11 mouse cellular contexts compared by ENCODE assay signal in genomic region chr19:24007002-24007637, GRCm38 (mm10). TPM values are rescaled to one million over a fixed set of nuclear protein-coding genes. Genes with fewer than 3 reads are reported as not detected.
DNase-seq lines count a peak whose midpoint lies in the region; ATAC-seq and TF ChIP-seq lines count a peak whose summit lies in the region.
"Had no signal": no experiment of that assay in that cellular context is flagged by ENCODE, and none has a peak within 500 bp of the region (broad histone marks: within the 10 kb centered on the region; RNA-seq: fewer than 3 reads in every experiment).

No protein-coding gene starts in this region.

- no peak overlapping the region for H3K4me3 ChIP-seq in hindbrain, embryonic 16.5 days (ENCODE audit: low read length)
- H3K4me3 ChIP-seq in hindbrain, embryonic 14.5 days (replicated peaks; ENCODE audit: low read length), result no peak overlapping the region
- H3K4me3 ChIP-seq in stomach, embryonic 16.5 days (replicated peaks; ENCODE audit: low read length), result no peak overlapping the region
- H3K4me3 ChIP-seq in stomach, postnatal 0 days (ENCODE audit: low read depth, low read length), result no peak overlapping the region
- H3K4me3 ChIP-seq in heart, embryonic 13.5 days, result no peak overlapping the region

- H3K4me2 ChIP-seq in hindbrain, embryonic 16.5 days (ENCODE audit: low read length), result no peak overlapping the region
- H3K4me2 ChIP-seq in hindbrain, embryonic 14.5 days (replicated peaks), result no peak overlapping the region
- no peak overlapping the region for H3K4me2 ChIP-seq in stomach, embryonic 16.5 days (ENCODE audit: low read depth, low read length)
- no peak overlapping the region for H3K4me2 ChIP-seq in stomach, postnatal 0 days (replicated peaks; ENCODE audit: low read depth)
- H3K4me2 ChIP-seq in heart, embryonic 13.5 days, result peak overlapping the region; percentile 39
- H3K4me2 ChIP-seq: liver, embryonic 11.5 days had no signal

- no peaks in the 10 kb centered on the region for H3K36me3 ChIP-seq in hindbrain, embryonic 16.5 days (ENCODE audit: control insufficient read depth, insufficient read depth, low read length)
- H3K36me3 ChIP-seq in hindbrain, embryonic 14.5 days (replicated peaks; ENCODE audit: control insufficient read depth, insufficient read depth), result no peaks in the 10 kb centered on the region
- H3K36me3 ChIP-seq in stomach, embryonic 16.5 days (ENCODE audit: control insufficient read depth, insufficient read depth, low read length), result no peaks in the 10 kb centered on the region
- no peaks in the 10 kb centered on the region for H3K36me3 ChIP-seq in stomach, postnatal 0 days (ENCODE audit: control insufficient read depth, insufficient read depth, low read length)
- H3K36me3 ChIP-seq in heart, embryonic 13.5 days, result 0 out of 2 replicates have a peak, but pooled peaks cover 5% of the 10 kb centered on the region
- H3K36me3 ChIP-seq: G1E had no signal

- no peak for TF ChIP-seq CTCF in stomach, postnatal 0 days (IDR thresholded peaks at IDR 0.05; ENCODE audit: low read depth)

- no peaks in the 10 kb centered on the region for H3K27me3 ChIP-seq in hindbrain, embryonic 16.5 days (replicated peaks; ENCODE audit: control insufficient read depth, insufficient read depth, low read length)
- H3K27me3 ChIP-seq in hindbrain, embryonic 14.5 days (ENCODE audit: control insufficient read depth, insufficient read depth, low read length), result no peaks in the 10 kb centered on the region
- no peaks in the 10 kb centered on the region for H3K27me3 ChIP-seq in stomach, embryonic 16.5 days (ENCODE audit: control insufficient read depth, insufficient read depth, low read length)
- H3K27me3 ChIP-seq in stomach, postnatal 0 days (ENCODE audit: control insufficient read depth, insufficient read depth, low read length), result no peaks in the 10 kb centered on the region
- no peaks in the 10 kb centered on the region for H3K27me3 ChIP-seq in heart, embryonic 13.5 days (replicated peaks)

- 0 out of 2 replicates have a peak, but pooled peaks cover 3% of the 10 kb centered on the region for H3K9me3 ChIP-seq in hindbrain, embryonic 16.5 days (ENCODE audit: control insufficient read depth, low read length)
- H3K9me3 ChIP-seq in hindbrain, embryonic 14.5 days (ENCODE audit: control insufficient read depth, low read length), result peaks cover 8% of the 10 kb centered on the region
- 0 out of 2 replicates have a peak, but pooled peaks cover 2% of the 10 kb centered on the region for H3K9me3 ChIP-seq in stomach, embryonic 16.5 days (replicated peaks; ENCODE audit: control insufficient read depth, low read length)
- H3K9me3 ChIP-seq in stomach, postnatal 0 days (ENCODE audit: control insufficient read depth, low read length), result no peaks in the 10 kb centered on the region
- peaks cover 3% of the 10 kb centered on the region; the same call in 1 of the 2 replicates for H3K9me3 ChIP-seq in heart, embryonic 13.5 days
- H3K9me3 ChIP-seq: G1E had no signal

- DNase-seq in hindbrain, embryonic 14.5 days (ENCODE audit: low spot score), result no peak
- DNase-seq in stomach, postnatal 0 days (ENCODE audit: low spot score), result no peak
- DNase-seq in spleen, postnatal 4 days (ENCODE audit: low spot score in 2 of 2), result no peak
- DNase-seq in thymus, postnatal 0 days (ENCODE audit: low spot score), result no peak
- DNase-seq: right cerebral cortex, postnatal 14 days; thymus, postnatal 4 days had no signal

- WGBS in hindbrain, embryonic 16.5 days, result 86% methylated on average over 10 of the region's 10 CpGs
- WGBS in hindbrain, embryonic 14.5 days, result 87% methylated on average over 10 of the region's 10 CpGs
- 85% methylated on average over 10 of the region's 10 CpGs for WGBS in stomach, embryonic 16.5 days
- 87% methylated on average over 10 of the region's 10 CpGs for WGBS in stomach, postnatal 0 days
- 83% methylated on average over 10 of the region's 10 CpGs for WGBS in heart, embryonic 13.5 days

- H3K9ac ChIP-seq in hindbrain, embryonic 16.5 days (ENCODE audit: low read depth, low read length), result no peak overlapping the region
- no peak overlapping the region for H3K9ac ChIP-seq in hindbrain, embryonic 14.5 days
- no peak overlapping the region for H3K9ac ChIP-seq in stomach, embryonic 16.5 days (ENCODE audit: low read length)
- no peak overlapping the region for H3K9ac ChIP-seq in stomach, postnatal 0 days (ENCODE audit: low read length)
- H3K9ac ChIP-seq in heart, embryonic 13.5 days, result peak overlapping the region; percentile 37

- H3K27ac ChIP-seq in hindbrain, embryonic 16.5 days (ENCODE audit: low read depth, low read length), result no peak overlapping the region
- no peak overlapping the region for H3K27ac ChIP-seq in hindbrain, embryonic 14.5 days
- peak overlapping the region; percentile 68; the same call in 1 of the 2 replicates for H3K27ac ChIP-seq in stomach, embryonic 16.5 days (ENCODE audit: low read length)
- H3K27ac ChIP-seq in stomach, postnatal 0 days (replicated peaks), result no peak overlapping the region
- peak overlapping the region; percentile 89 for H3K27ac ChIP-seq in heart, embryonic 13.5 days (replicated peaks)

- no peaks in the 10 kb centered on the region; the same call in 1 of the 2 replicates for H3K4me1 ChIP-seq in hindbrain, embryonic 16.5 days (ENCODE audit: control insufficient read depth, insufficient read depth, low read depth, low read length)
- H3K4me1 ChIP-seq in hindbrain, embryonic 14.5 days (replicated peaks; ENCODE audit: control insufficient read depth, insufficient read depth, low read length), result no peaks in the 10 kb centered on the region
- H3K4me1 ChIP-seq in stomach, embryonic 16.5 days (ENCODE audit: control insufficient read depth, insufficient read depth, low read length), result no peaks in the 10 kb centered on the region; the same call in 1 of the 2 replicates
- no peaks in the 10 kb centered on the region; the same call in 1 of the 2 replicates for H3K4me1 ChIP-seq in stomach, postnatal 0 days (replicated peaks; ENCODE audit: control insufficient read depth, insufficient read depth)
- H3K4me1 ChIP-seq in heart, embryonic 13.5 days, result peaks cover 31% of the 10 kb centered on the region

- TF ChIP-seq EP300 in stomach, postnatal 0 days (optimal IDR thresholded peaks at IDR 0.05), result no peak

- ATAC-seq in hindbrain, embryonic 16.5 days, result peak; percentile 54; the same call in 1 of the 2 replicates
- ATAC-seq in hindbrain, embryonic 14.5 days (ENCODE audit: low FRiP score), result no peak
- ATAC-seq in stomach, embryonic 16.5 days (ENCODE audit: insufficient read depth, low FRiP score), result no peak
- ATAC-seq in stomach, postnatal 0 days (ENCODE audit: low FRiP score, low TSS enrichment), result no peak
- ATAC-seq in heart, embryonic 13.5 days (ENCODE audit: extremely low read depth, insufficient number of reproducible peaks, low FRiP score, low TSS enrichment), result no peak

RNA-seq across cellular contexts. Expression of gene Fam189a2, which starts 23.7 kb away (rescaled TPM):
- 1.4 and 2.7 TPM in 2 replicates for polyA plus RNA-seq in hindbrain, embryonic 16.5 days (2015; fragmentation: Nextera tagmentation; extraction: Ambion mirVana)
- polyA plus RNA-seq in hindbrain, embryonic 14.5 days (2014; fragmentation: Nextera tagmentation; extraction: Ambion mirVana), result 2.7 and 2.8 TPM in 2 replicates
- polyA plus RNA-seq in stomach, embryonic 16.5 days (2015; fragmentation: Nextera tagmentation; extraction: Ambion mirVana), result 0.47 and 0.75 TPM in 2 replicates
- polyA plus RNA-seq in stomach, postnatal 0 days (2015; fragmentation: Nextera tagmentation; extraction: Ambion mirVana), result 0.75 and 1.9 TPM in 2 replicates
- 4.1 and 5.4 TPM in 2 replicates for polyA plus RNA-seq in heart, embryonic 13.5 days (2015; fragmentation: Nextera tagmentation; extraction: Ambion mirVana)
- 0.35 and 0.44 TPM in 2 replicates for polyA plus RNA-seq in thymus, postnatal 0 days (2015; fragmentation: Nextera tagmentation; extraction: Ambion mirVana)
- polyA plus RNA-seq: G1E had no signal

Comparison
In these comparisons a context has a peak if more than half of its experiments do, and no peak if none do; other contexts are left out.
1. H3K27ac ChIP-seq: peak in stomach, embryonic 16.5 days (single experiment) and heart, embryonic 13.5 days (single experiment); none in hindbrain, embryonic 16.5 days (single experiment), hindbrain, embryonic 14.5 days (single experiment) and stomach, postnatal 0 days (single experiment).